Mouse (Mus musculus): ENCODE measurements at regions not wholly inside any gene's neighbourhood (a gene's known extent, or its start where the extent isn't known, plus 50 kb on each side); places are given as distances from the start of the nearest gene placed in this dataset.

GRCm38 (mm10) chr5:45231856-45232255 lies 218.2 kb downstream of the Qdpr start:
- TF ChIP-seq POLR2A (IDR thresholded peaks at IDR 0.05; ENCODE audit: extremely low read depth, insufficient read depth, low read length) (no peak), CTCF (IDR thresholded peaks at IDR 0.05; ENCODE audit: low read depth, low read length) (no peak)

All from liver, adult 2 months (tissue).